Mouse (Mus musculus): ENCODE data around the gene Ffar2. TPM values are rescaled to one million over a fixed set of nuclear protein-coding genes. Genes with fewer than 3 reads are reported as not detected.

Ffar2 gene
- polyA plus RNA-seq, 1 experiment = 18.3 TPM

GRCm38 (mm10) chr7:30781792-30782191 is 41.8 kb downstream of the Ffar2 start:
- 41% methylated on average over 4 of the region's 4 CpGs for WGBS
- Histone ChIP-seq H3K27ac (ENCODE audit: control insufficient read depth, insufficient read depth, low read depth, low read length, poor library complexity) (no peak overlapping the region), H3K4me3 (replicated peaks; ENCODE audit: control insufficient read depth, low read depth, low read length) (no peak overlapping the region), H3K4me1 (ENCODE audit: control insufficient read depth, insufficient read depth, low read length) (no peaks in the 10 kb centered on the region)
- TF ChIP-seq POLR2A (IDR thresholded peaks at IDR 0.05; ENCODE audit: borderline replicate concordance, control insufficient read depth, low read depth, low read length) (no peak), CTCF (IDR thresholded peaks at IDR 0.05; ENCODE audit: control insufficient read depth, insufficient read depth, low read length) (peak; percentile 69)

- no peak overlapping the region for H3K27ac ChIP-seq (ENCODE audit: control insufficient read depth, insufficient read depth, low read depth, low read length, poor library complexity)
- WGBS = 21% methylated on average over 1 of the region's 1 CpGs
- H3K4me3 ChIP-seq (replicated peaks; ENCODE audit: control insufficient read depth, low read depth, low read length) = no peak overlapping the region
- no peaks in the 10 kb centered on the region; the same call in 1 of the 2 replicates for H3K4me1 ChIP-seq (ENCODE audit: control insufficient read depth, insufficient read depth, low read length)
- no peak for TF ChIP-seq CTCF (IDR thresholded peaks at IDR 0.05; ENCODE audit: control insufficient read depth, insufficient read depth, low read length)
- no peak for TF ChIP-seq POLR2A (IDR thresholded peaks at IDR 0.05; ENCODE audit: borderline replicate concordance, control insufficient read depth, low read depth, low read length)
Measured at GRCm38 (mm10) chr7:30777911-30778310, 45.7 kb downstream of the Ffar2 start.

- Histone ChIP-seq H3K27ac (ENCODE audit: control insufficient read depth, insufficient read depth, low read depth, low read length, poor library complexity) (no peak overlapping the region), H3K4me3 (replicated peaks; ENCODE audit: control insufficient read depth, low read depth, low read length) (no peak overlapping the region), H3K4me1 (ENCODE audit: control insufficient read depth, insufficient read depth, low read length) (no peaks in the 10 kb centered on the region; the same call in 1 of the 2 replicates)
- TF ChIP-seq POLR2A (IDR thresholded peaks at IDR 0.05; ENCODE audit: borderline replicate concordance, control insufficient read depth, low read depth, low read length) = no peak
- no peak for TF ChIP-seq CTCF (IDR thresholded peaks at IDR 0.05; ENCODE audit: control insufficient read depth, insufficient read depth, low read length)
- WGBS = 56% methylated on average over 7 of the region's 7 CpGs
Measured at GRCm38 (mm10) chr7:30777081-30777579, 46.4 kb downstream of the Ffar2 start.

- WGBS = 65% methylated on average over 9 of the region's 9 CpGs
- no peak overlapping the region for H3K27ac ChIP-seq (ENCODE audit: control insufficient read depth, insufficient read depth, low read depth, low read length, poor library complexity)
Measured at GRCm38 (mm10) chr7:30776104-30776503, 47.5 kb downstream of the Ffar2 start.

GRCm38 (mm10) chr7:30769236-30769635 is 54.3 kb downstream of the Ffar2 start:
- no peaks in the 10 kb centered on the region for H3K4me1 ChIP-seq (ENCODE audit: control insufficient read depth, insufficient read depth, low read length)
- H3K4me3 ChIP-seq (replicated peaks; ENCODE audit: control insufficient read depth, low read depth, low read length) = no peak overlapping the region
- no peak for TF ChIP-seq CTCF (IDR thresholded peaks at IDR 0.05; ENCODE audit: control insufficient read depth, insufficient read depth, low read length)
- no peak for TF ChIP-seq POLR2A (IDR thresholded peaks at IDR 0.05; ENCODE audit: borderline replicate concordance, control insufficient read depth, low read depth, low read length)
- WGBS = 45% methylated on average over 9 of the region's 9 CpGs
- no peak overlapping the region for H3K27ac ChIP-seq (ENCODE audit: control insufficient read depth, insufficient read depth, low read depth, low read length, poor library complexity)

More at GRCm38 (mm10) chr7:30776104-30776503, 47.5 kb downstream of the Ffar2 start:
- Histone ChIP-seq H3K4me1 (ENCODE audit: control insufficient read depth, insufficient read depth, low read length) (no peaks in the 10 kb centered on the region; the same call in 1 of the 2 replicates), H3K4me3 (replicated peaks; ENCODE audit: control insufficient read depth, low read depth, low read length) (no peak overlapping the region)
- TF ChIP-seq CTCF (IDR thresholded peaks at IDR 0.05; ENCODE audit: control insufficient read depth, insufficient read depth, low read length) (no peak), POLR2A (IDR thresholded peaks at IDR 0.05; ENCODE audit: borderline replicate concordance, control insufficient read depth, low read depth, low read length) (no peak)

Other genes with a start within 250 kb of the Ffar2 start
- gene Kmt2b, start 235.0 kb downstream of the Ffar2 start, polyA plus RNA-seq (2011; ENCODE audit: insufficient read depth, insufficient read length, low replicate concordance, missing spikeins) = 35.5 and 102 TPM in 2 replicates
- 3.1 TPM in 1 of 2 replicates, not detected in the other for gene Zbtb32, start 224.9 kb downstream of the Ffar2 start, polyA plus RNA-seq (2011; ENCODE audit: insufficient read depth, insufficient read length, low replicate concordance, missing spikeins)
- 1.4 TPM in 1 of 2 replicates, not detected in the other for gene Upk1a, start 210.9 kb downstream of the Ffar2 start, polyA plus RNA-seq (2011; ENCODE audit: insufficient read depth, insufficient read length, low replicate concordance, missing spikeins)
- 443 and 613 TPM in 2 replicates for gene Cox6b1, start 197.6 kb downstream of the Ffar2 start, polyA plus RNA-seq (2011; ENCODE audit: insufficient read depth, insufficient read length, low replicate concordance, missing spikeins)
- not detected in 2 replicates for gene Etv2, start 187.9 kb downstream of the Ffar2 start, polyA plus RNA-seq (2011; ENCODE audit: insufficient read depth, insufficient read length, low replicate concordance, missing spikeins)
- gene Rbm42, start 173.5 kb downstream of the Ffar2 start, polyA plus RNA-seq (2011; ENCODE audit: insufficient read depth, insufficient read length, low replicate concordance, missing spikeins) = 24.9 and 25.2 TPM in 2 replicates
- 19.5 and 32.1 TPM in 2 replicates for gene Haus5, start 158.8 kb downstream of the Ffar2 start, polyA plus RNA-seq (2011; ENCODE audit: insufficient read depth, insufficient read length, low replicate concordance, missing spikeins)
- not detected in 2 replicates for gene Pmis2, start 152.2 kb downstream of the Ffar2 start, polyA plus RNA-seq (2011; ENCODE audit: insufficient read depth, insufficient read length, low replicate concordance, missing spikeins)
- not detected in 2 replicates for gene 2200002J24Rik, start 124.8 kb downstream of the Ffar2 start, polyA plus RNA-seq (2011; ENCODE audit: insufficient read depth, insufficient read length, low replicate concordance, missing spikeins)
- 0.95 TPM in 1 of 2 replicates, not detected in the other for gene Atp4a, start 111.6 kb downstream of the Ffar2 start, polyA plus RNA-seq (2011; ENCODE audit: insufficient read depth, insufficient read length, low replicate concordance, missing spikeins)
- 49.6 and 95.6 TPM in 2 replicates for gene Tmem147, start 94.2 kb downstream of the Ffar2 start, polyA plus RNA-seq (2011; ENCODE audit: insufficient read depth, insufficient read length, low replicate concordance, missing spikeins)
- gene Gapdhs, start 80.1 kb downstream of the Ffar2 start, polyA plus RNA-seq (2011; ENCODE audit: insufficient read depth, insufficient read length, low replicate concordance, missing spikeins) = not detected in 2 replicates
- 3.5 and 6.4 TPM in 2 replicates for gene Sbsn, start 72.3 kb downstream of the Ffar2 start, polyA plus RNA-seq (2011; ENCODE audit: insufficient read depth, insufficient read length, low replicate concordance, missing spikeins)
- gene Dmkn, start 60.0 kb downstream of the Ffar2 start, polyA plus RNA-seq (2011; ENCODE audit: insufficient read depth, insufficient read length, low replicate concordance, missing spikeins) = 3.1 TPM in 1 of 2 replicates, not detected in the other
- gene Krtdap, start 35.9 kb downstream of the Ffar2 start, polyA plus RNA-seq (2011; ENCODE audit: insufficient read depth, insufficient read length, low replicate concordance, missing spikeins) = not detected in 2 replicates
- gene Ffar3, start 32.4 kb upstream of the Ffar2 start, polyA plus RNA-seq (2011; ENCODE audit: insufficient read depth, insufficient read length, low replicate concordance, missing spikeins) = not detected in 2 replicates
- gene Ffar1, start 37.8 kb upstream of the Ffar2 start, polyA plus RNA-seq (2011; ENCODE audit: insufficient read depth, insufficient read length, low replicate concordance, missing spikeins) = 2.1 and 4.9 TPM in 2 replicates
- gene Cd22, start 56.6 kb upstream of the Ffar2 start, polyA plus RNA-seq (2011; ENCODE audit: insufficient read depth, insufficient read length, low replicate concordance, missing spikeins) = 24.0 and 59.4 TPM in 2 replicates
- gene Mag, start 91.1 kb upstream of the Ffar2 start, polyA plus RNA-seq (2011; ENCODE audit: insufficient read depth, insufficient read length, low replicate concordance, missing spikeins) = 1.1 and 7.2 TPM in 2 replicates
- gene Hamp2, start 100.9 kb upstream of the Ffar2 start, polyA plus RNA-seq (2011; ENCODE audit: insufficient read depth, insufficient read length, low replicate concordance, missing spikeins) = not detected in 2 replicates
- gene Hamp, start 120.3 kb upstream of the Ffar2 start, polyA plus RNA-seq (2011; ENCODE audit: insufficient read depth, insufficient read length, low replicate concordance, missing spikeins) = 9.2 and 42.2 TPM in 2 replicates
- gene Usf2, start 133.0 kb upstream of the Ffar2 start, polyA plus RNA-seq (2011; ENCODE audit: insufficient read depth, insufficient read length, low replicate concordance, missing spikeins) = 88.9 and 89.6 TPM in 2 replicates
- gene Lsr, start 149.7 kb upstream of the Ffar2 start, polyA plus RNA-seq (2011; ENCODE audit: insufficient read depth, insufficient read length, low replicate concordance, missing spikeins) = 0.81 and 4.2 TPM in 2 replicates
- 0.75 TPM in 1 of 2 replicates, not detected in the other for gene Fam187b, start 150.0 kb upstream of the Ffar2 start, polyA plus RNA-seq (2011; ENCODE audit: insufficient read depth, insufficient read length, low replicate concordance, missing spikeins)
- gene Fxyd5, start 218.7 kb upstream of the Ffar2 start, polyA plus RNA-seq (2011; ENCODE audit: insufficient read depth, insufficient read length, low replicate concordance, missing spikeins) = 85.0 and 239 TPM in 2 replicates
- gene Fxyd7, start 227.7 kb upstream of the Ffar2 start, polyA plus RNA-seq (2011; ENCODE audit: insufficient read depth, insufficient read length, low replicate concordance, missing spikeins) = not detected in 2 replicates
- 7.8 and 16.2 TPM in 2 replicates for gene Fxyd1, start 233.4 kb upstream of the Ffar2 start, polyA plus RNA-seq (2011; ENCODE audit: insufficient read depth, insufficient read length, low replicate concordance, missing spikeins)
- 0.23 and 2.3 TPM in 2 replicates for gene Lgi4, start 235.6 kb upstream of the Ffar2 start, polyA plus RNA-seq (2011; ENCODE audit: insufficient read depth, insufficient read length, low replicate concordance, missing spikeins)